Mouse (Mus musculus) heart, adult 2 months (tissue): ENCODE measurements around the gene Gm9268.

Experiments used
- CTCF ChIP-seq: fragments of 200-600 bp; IDR thresholded peaks from 2 replicates; pipeline ENCODE4 v1.8.1; 2022; ENCODE audit warnings: antibody characterized with exemption, mild to moderate bottlenecking, moderate library complexity
- POLR2A ChIP-seq: fragments of 200-500 bp; IDR thresholded peaks from 2 replicates; pipeline ENCODE4 v1.6.1; 2011; ENCODE audit warnings: mild to moderate bottlenecking, low read depth, low read length, control low read depth; ENCODE audit not compliant: insufficient read depth

GRCm38 (mm10) chr7:42980098-42980497 lies 38.5 kb upstream of the Gm9268 start:
- no peak for TF ChIP-seq CTCF
- TF ChIP-seq POLR2A, result no peak
